Mouse (Mus musculus): Measurements from ENCODE around the gene Spcs2. TPM values are rescaled to one million over a fixed set of nuclear protein-coding genes. Genes with fewer than 3 reads are reported as not detected.
A peak's percentile ranks its signal among the peaks of the same experiment; 100 is the strongest.

Spcs2 gene
- total and polyA plus RNA-seq, 3 experiments: 203 to 272 (median 232) TPM

GRCm38 (mm10) chr7:99876345-99876744 is 13.1 kb upstream of the Spcs2 start:
- peak; percentile 87 for DNase-seq (ENCODE audit: extremely low read depth)

DNA sequence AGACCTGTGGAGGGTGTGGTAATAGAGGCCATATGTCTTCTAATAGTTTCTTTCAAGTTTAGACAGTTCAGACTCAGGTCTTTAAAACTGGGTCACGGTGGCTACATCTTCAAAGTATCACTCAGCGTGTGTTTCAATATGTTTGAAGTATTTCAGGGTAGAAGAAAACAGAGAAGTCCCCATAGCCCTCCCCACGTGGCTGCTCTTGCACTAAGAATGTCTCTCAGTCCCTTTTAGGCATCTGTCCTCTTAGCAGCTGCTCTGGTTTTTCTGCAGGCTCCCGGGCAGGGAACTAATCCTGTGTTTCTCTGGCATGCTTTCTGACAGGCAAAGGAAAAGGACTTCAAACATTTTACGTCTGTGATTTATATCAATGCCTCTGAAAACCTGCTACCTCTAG is 12.6 kb upstream of the Spcs2 start:
- H3K9ac ChIP-seq (ENCODE audit: insufficient read depth, low read depth): no peak overlapping the region
- H3K4me2 ChIP-seq (ENCODE audit: insufficient read depth, low read depth, poor library complexity, severe bottlenecking): no peak overlapping the region
- dilution Hi-C loops (cut with MboI; ENCODE audit: extremely low pct_ligation_motif_present, extremely low pct_unique_long_range_greater_than_20kb, low sequenced_read_pairs) (no loop called here), in situ Hi-C loops (cut with MboI; ENCODE audit: low pct_ligation_motif_present, low pct_unique_long_range_greater_than_20kb, low sequenced_read_pairs) (loop anchor here (5.0 kb wide), 1 partner anchor 259 kb away; no protein-coding TSS in a partner anchor)
- H3K79me2 ChIP-seq (replicated peaks; ENCODE audit: control insufficient read depth, extremely low read depth, insufficient read depth, poor library complexity, severe bottlenecking): no peaks in the 10 kb centered on the region
- H3K4me3 ChIP-seq (replicated peaks in 1 of 3; ENCODE audit: low read depth in 2 of 3, low read length in 2 of 3, poor library complexity in 1 of 3): no peak overlapping the region
- no peaks in the 10 kb centered on the region for H3K9me3 ChIP-seq (replicated peaks; ENCODE audit: low read length)
- DNase-seq (ENCODE audit: extremely low read depth): no peak
- H3K36me3 ChIP-seq (replicated peaks in 1 of 2; ENCODE audit: control insufficient read depth in 1 of 2, insufficient read depth in 1 of 2, low read length in 1 of 2): no peaks in the 10 kb centered on the region
- H3K4me1 ChIP-seq (ENCODE audit: control insufficient read depth in 1 of 2, insufficient read depth in 2 of 2): peaks cover 0 to 4% of the 10 kb centered on the region in 2 experiments; a peak in 1 of 4 replicates
- TF ChIP-seq MAX (IDR thresholded peaks at IDR 0.05; ENCODE audit: low read length) (no peak), RAD21 (IDR thresholded peaks at IDR 0.05; ENCODE audit: low read depth, low read length) (no peak), EP300 (IDR thresholded peaks at IDR 0.05; ENCODE audit: low read length) (no peak), MEF2A (IDR thresholded peaks at IDR 0.05; ENCODE audit: borderline replicate concordance, low read depth, low read length) (no peak), UBTF (IDR thresholded peaks at IDR 0.05; ENCODE audit: low read depth, low read length) (no peak), MXI1 (IDR thresholded peaks at IDR 0.05; ENCODE audit: low read depth, low read length) (no peak), MYC (IDR thresholded peaks at IDR 0.05; ENCODE audit: low read depth, low read length) (no peak), TCF12 (IDR thresholded peaks at IDR 0.05; ENCODE audit: low read depth, low read length) (no peak), ETS1 (conservative IDR thresholded peaks at IDR 0.05; ENCODE audit: low read depth, low read length) (no peak)
- H3K27ac ChIP-seq (ENCODE audit: insufficient read depth, low read depth): no peak overlapping the region
- H3K27me3 ChIP-seq (replicated peaks): no peaks in the 10 kb centered on the region

More at GRCm38 (mm10) chr7:99876345-99876744, 13.1 kb upstream of the Spcs2 start:
- no peak overlapping the region for H3K4me3 ChIP-seq (replicated peaks in 1 of 3; ENCODE audit: low read depth in 2 of 3, low read length in 2 of 3, poor library complexity in 1 of 3)
- no peak overlapping the region for H3K27ac ChIP-seq (ENCODE audit: insufficient read depth, low read depth)
- H3K27me3 ChIP-seq (replicated peaks): no peaks in the 10 kb centered on the region
- dilution Hi-C loops (cut with MboI; ENCODE audit: extremely low pct_ligation_motif_present, extremely low pct_unique_long_range_greater_than_20kb, low sequenced_read_pairs): no loop called here
- no peak overlapping the region for H3K4me2 ChIP-seq (ENCODE audit: insufficient read depth, low read depth, poor library complexity, severe bottlenecking)
- TF ChIP-seq ZC3H11A (IDR thresholded peaks at IDR 0.05; ENCODE audit: low read depth, low read length): peak; percentile 72
- peak; percentile 72 to 98 for TF ChIP-seq CTCF (conservative IDR thresholded peaks at IDR 0.05 in 1 of 2, IDR thresholded peaks at IDR 0.05 in 1 of 2; ENCODE audit: low read depth in 2 of 2, low read length in 2 of 2)
- TF ChIP-seq IRF4 (IDR thresholded peaks at IDR 0.05; ENCODE audit: low read depth, low read length): 0 out of 2 replicates have a peak, but pooled peaks have one; percentile 25
- TF ChIP-seq SMC3 (IDR thresholded peaks at IDR 0.05; ENCODE audit: low read depth, low read length): peak; percentile 93
- no peak for TF ChIP-seq KAT2A (IDR thresholded peaks at IDR 0.05; ENCODE audit: insufficient replicate concordance, low read length)
- TF ChIP-seq GABPA (IDR thresholded peaks at IDR 0.05; ENCODE audit: insufficient replicate concordance, low read depth, low read length): no peak
- peak; percentile 97 for TF ChIP-seq RAD21 (IDR thresholded peaks at IDR 0.05; ENCODE audit: low read depth, low read length)
- TF ChIP-seq MYC (IDR thresholded peaks at IDR 0.05; ENCODE audit: low read depth, low read length): 0 out of 2 replicates have a peak, but pooled peaks have one; percentile 25
- no peaks in the 10 kb centered on the region for H3K9me3 ChIP-seq (replicated peaks; ENCODE audit: low read length)
- no peak overlapping the region for H3K9ac ChIP-seq (ENCODE audit: insufficient read depth, low read depth)
- H3K36me3 ChIP-seq (replicated peaks in 1 of 2; ENCODE audit: control insufficient read depth in 1 of 2, insufficient read depth in 1 of 2, low read length in 1 of 2): no peaks in the 10 kb centered on the region
- no peaks in the 10 kb centered on the region for H3K79me2 ChIP-seq (replicated peaks; ENCODE audit: control insufficient read depth, extremely low read depth, insufficient read depth, poor library complexity, severe bottlenecking)
- peaks cover 0 to 2% of the 10 kb centered on the region in 2 experiments; a peak in 1 of 4 replicates for H3K4me1 ChIP-seq (ENCODE audit: control insufficient read depth in 1 of 2, insufficient read depth in 2 of 2)
- in situ Hi-C loops (cut with MboI; ENCODE audit: low pct_ligation_motif_present, low pct_unique_long_range_greater_than_20kb, low sequenced_read_pairs): loop anchor here (5.0 kb wide), 1 partner anchor 259 kb away; no protein-coding TSS in a partner anchor
